Mouse (Mus musculus): ENCODE measurements around the gene Mgat2.

DNA sequence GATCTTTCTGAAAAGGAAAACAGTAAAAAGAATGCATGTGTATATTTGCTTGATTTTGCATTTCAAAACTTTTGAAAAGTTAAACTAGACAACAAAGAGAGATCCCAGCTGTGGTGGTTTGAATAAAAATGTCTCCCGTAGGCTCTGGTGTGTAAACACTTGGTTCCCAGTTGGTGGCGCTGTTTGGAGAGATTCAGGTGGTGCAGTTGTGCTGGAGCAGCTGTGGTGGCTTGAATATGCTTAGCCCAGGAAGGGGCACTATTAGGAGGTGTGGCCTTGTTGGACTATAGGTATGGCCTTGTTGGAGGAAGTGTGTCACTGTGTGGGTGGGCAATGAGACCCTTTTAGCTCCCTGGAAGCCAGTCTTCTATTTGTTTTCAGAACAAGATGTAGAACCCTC, 45.3 kb downstream of the Mgat2 start:
- TF ChIP-seq CTCF (IDR thresholded peaks at IDR 0.05; ENCODE audit: low read depth, low read length) (peak; percentile 68), POLR2A (IDR thresholded peaks at IDR 0.05; ENCODE audit: insufficient read depth, low read length) (no peak), EP300 (IDR thresholded peaks at IDR 0.05; ENCODE audit: insufficient read depth, low read depth, low read length) (no peak)
